Mouse (Mus musculus) midbrain, embryonic 14.5 days (tissue): ENCODE data around the gene Wwp2. TPM values are rescaled to one million over a fixed set of nuclear protein-coding genes. Genes with fewer than 3 reads are reported as not detected.
A peak's percentile ranks its signal among the peaks of the same experiment; 100 is the strongest.

Source experiments
- ATAC-seq: fragments of 200-750 bp; cut with Nextera tagmentation; 2 replicates; pipeline ENCODE4 v1.8.0; 2017; ENCODE audit warnings: moderate number of reproducible peaks, moderate library complexity; ENCODE audit not compliant: low FRiP score, low TSS enrichment
- DNase-seq: peaks from one replicate; pipeline ENCODE4 v3.0.0-alpha.2; 2015
- H3K27ac ChIP-seq: fragments of 300-500 bp; sonication (generic); replicated peaks from 2 replicates; pipeline ENCODE4 v1.5.1; 2014; ENCODE audit warnings: mild to moderate bottlenecking, low read depth, low read length, moderate library complexity
- H3K27me3 ChIP-seq: fragments of 300-500 bp; sonication (generic); 2 replicates; pipeline ENCODE4 v1.6.1; 2014; ENCODE audit warnings: low read length, control low read depth, mixed read lengths; ENCODE audit not compliant: control insufficient read depth, insufficient read depth
- H3K36me3 ChIP-seq: fragments of 300-500 bp; sonication (generic); 2 replicates; pipeline ENCODE4 v1.6.1; 2014; ENCODE audit warnings: low read length, control low read depth; ENCODE audit not compliant: control insufficient read depth, insufficient read depth
- H3K4me1 ChIP-seq: fragments of 300-500 bp; sonication (generic); 2 replicates; pipeline ENCODE4 v1.6.1; 2014; ENCODE audit warnings: mild to moderate bottlenecking, antibody characterized with exemption, low read length, control low read depth; ENCODE audit not compliant: control insufficient read depth, insufficient read depth
- H3K4me2 ChIP-seq: fragments of 300-500 bp; sonication (generic); 2 replicates; pipeline ENCODE4 v1.6.1; 2014; ENCODE audit warnings: mild to moderate bottlenecking, low read length, moderate library complexity
- H3K4me3 ChIP-seq: fragments of 300-500 bp; sonication (generic); replicated peaks from 2 replicates; pipeline ENCODE4 v1.5.1; 2014; ENCODE audit warnings: low read depth, low read length
- H3K9ac ChIP-seq: fragments of 300-500 bp; sonication (generic); replicated peaks from 2 replicates; pipeline ENCODE4 v1.6.1; 2014; ENCODE audit warnings: mild to moderate bottlenecking, low read length, moderate library complexity
- H3K9me3 ChIP-seq: fragments of 300-500 bp; sonication (generic); 2 replicates; pipeline ENCODE4 v1.6.1; 2016; ENCODE audit warnings: low read length, control low read depth, mixed read lengths; ENCODE audit not compliant: control insufficient read depth
- WGBS: fragments of 180-500 bp; shearing (Covaris S2); extraction: QIAGEN DNeasy Blood & Tissue Kit; methylation state at CpG from one replicate; pipeline ENCODE4 v1.1.7; 2014; 5-methylcytosine and 5-hydroxymethylcytosine counted together
- polyA plus RNA-seq: library from polyadenylated mRNA; unstranded; fragments of >200 nt; fragmentation: Nextera tagmentation; extraction: Ambion mirVana; gene quantifications from 2 replicates; pipeline ENCODE4 v1.2.1, GENCODE M21; 2014

Gene Wwp2
- polyA plus RNA-seq, 1 experiment from 2014 or later, result 50.5 TPM

GRCm38 (mm10) chr8:107417001-107417400 lies 19.2 kb upstream of the Wwp2 start:
- no peak overlapping the region for H3K27ac ChIP-seq
- WGBS, result 84% methylated on average over 12 of the region's 12 CpGs
- no peak for ATAC-seq

GRCm38 (mm10) chr8:107424176-107424575 lies 12.0 kb upstream of the Wwp2 start:
- Histone ChIP-seq H3K36me3 (peaks cover 27% of the 10 kb centered on the region), H3K27ac (0 out of 2 replicates have a peak overlapping the region, but pooled peaks have one; percentile 70), H3K4me3 (peak overlapping the region; percentile 81), H3K9me3 (no peaks in the 10 kb centered on the region), H3K9ac (peak overlapping the region; percentile 78), H3K4me2 (peak overlapping the region; percentile 66), H3K4me1 (peaks cover 11% of the 10 kb centered on the region), H3K27me3 (no peaks in the 10 kb centered on the region)
- 31% methylated on average over 9 of the region's 9 CpGs for WGBS
- no peak for ATAC-seq
- DNase-seq, result no peak

More at GRCm38 (mm10) chr8:107417001-107417400, 19.2 kb upstream of the Wwp2 start:
- no peak overlapping the region for H3K9ac ChIP-seq
- H3K4me3 ChIP-seq, result no peak overlapping the region
- H3K4me2 ChIP-seq, result no peak overlapping the region
- H3K36me3 ChIP-seq, result peaks cover 93% of the 10 kb centered on the region
- H3K9me3 ChIP-seq, result no peaks in the 10 kb centered on the region
- DNase-seq, result no peak
- H3K4me1 ChIP-seq, result no peaks in the 10 kb centered on the region
- no peaks in the 10 kb centered on the region for H3K27me3 ChIP-seq

- Histone ChIP-seq H3K4me2 (peak within 1 kb of the TSS; percentile 66), H3K4me1 (peaks cover 11% of the 10 kb centered on the region), H3K4me3 (peak within 1 kb of the TSS; percentile 81), H3K36me3 (peaks cover 22% of the 10 kb centered on the region), H3K9ac (peak within 1 kb of the TSS; percentile 78), H3K27ac (peak within 1 kb of the TSS; percentile 70), H3K9me3 (no peaks in the 10 kb centered on the region), H3K27me3 (no peaks in the 10 kb centered on the region)
- under 1% methylated on average over 50 of the region's 50 CpGs for WGBS
- ATAC-seq (peak; percentile 99), DNase-seq (peak; percentile 99)
These were observed 11.5 kb upstream of the Wwp2 start, which contains the start of gene Nob1 for GRCm38 (mm10) chr8:107424597-107425229. Nob1 (minus strand) TSS chr8:107425051.

- Histone ChIP-seq H3K4me2 (no peak overlapping the region), H3K9me3 (no peaks in the 10 kb centered on the region), H3K27ac (no peak overlapping the region), H3K36me3 (peaks cover 17% of the 10 kb centered on the region), H3K4me3 (no peak overlapping the region), H3K9ac (no peak overlapping the region), H3K4me1 (peaks cover 11% of the 10 kb centered on the region), H3K27me3 (no peaks in the 10 kb centered on the region)
- no peak for ATAC-seq
- 50% methylated on average over 8 of the region's 8 CpGs for WGBS
- DNase-seq, result no peak
These were observed 11.0 kb upstream of the Wwp2 start for GRCm38 (mm10) chr8:107425230-107425597.

GRCm38 (mm10) chr8:107430821-107431220 lies 5.3 kb upstream of the Wwp2 start:
- Histone ChIP-seq H3K4me2 (no peak overlapping the region), H3K36me3 (no peaks in the 10 kb centered on the region), H3K27me3 (no peaks in the 10 kb centered on the region), H3K4me1 (0 out of 2 replicates have a peak, but pooled peaks cover 5% of the 10 kb centered on the region), H3K4me3 (no peak overlapping the region), H3K9me3 (no peaks in the 10 kb centered on the region), H3K9ac (no peak overlapping the region), H3K27ac (no peak overlapping the region)
- 91% methylated on average over 8 of the region's 8 CpGs for WGBS
- no peak for DNase-seq
- no peak for ATAC-seq

- no peak overlapping the region for H3K27ac ChIP-seq
- no peak for ATAC-seq
- no peaks in the 10 kb centered on the region for H3K36me3 ChIP-seq
- peak overlapping the region; percentile 80; the same call in 1 of the 2 replicates for H3K9ac ChIP-seq
- peak overlapping the region; percentile 85 for H3K4me2 ChIP-seq
- peaks cover 11% of the 10 kb centered on the region; the same call in 1 of the 2 replicates for H3K4me1 ChIP-seq
- WGBS, result 28% methylated on average over 11 of the region's 11 CpGs
- no peaks in the 10 kb centered on the region for H3K9me3 ChIP-seq
- no peak for DNase-seq
- H3K27me3 ChIP-seq, result no peaks in the 10 kb centered on the region
- peak overlapping the region; percentile 76 for H3K4me3 ChIP-seq
These were observed 674 bp upstream of the Wwp2 start for GRCm38 (mm10) chr8:107435421-107435961.

- ATAC-seq (no peak), DNase-seq (no peak)
- no peaks in the 10 kb centered on the region for H3K36me3 ChIP-seq
- peak overlapping the region; percentile 80 for H3K9ac ChIP-seq
- H3K9me3 ChIP-seq, result no peaks in the 10 kb centered on the region
- H3K4me3 ChIP-seq, result peak overlapping the region; percentile 76
- WGBS, result 7% methylated on average over 16 of the region's 16 CpGs
- peak overlapping the region; percentile 85 for H3K4me2 ChIP-seq
- peak overlapping the region; percentile 89 for H3K27ac ChIP-seq
- H3K4me1 ChIP-seq, result peaks cover 11% of the 10 kb centered on the region; the same call in 1 of the 2 replicates
- no peaks in the 10 kb centered on the region for H3K27me3 ChIP-seq
These were observed 766 bp downstream of the Wwp2 start for GRCm38 (mm10) chr8:107436841-107437421.

GRCm38 (mm10) chr8:107437711-107438110 lies 1.5 kb downstream of the Wwp2 start:
- no peak overlapping the region for H3K4me2 ChIP-seq
- H3K4me1 ChIP-seq, result peaks cover 11% of the 10 kb centered on the region; the same call in 1 of the 2 replicates
- WGBS, result 74% methylated on average over 2 of the region's 2 CpGs
- no peaks in the 10 kb centered on the region for H3K9me3 ChIP-seq
- DNase-seq (no peak), ATAC-seq (no peak)
- no peak overlapping the region for H3K9ac ChIP-seq
- H3K36me3 ChIP-seq, result no peaks in the 10 kb centered on the region
- no peaks in the 10 kb centered on the region for H3K27me3 ChIP-seq
- no peak overlapping the region for H3K27ac ChIP-seq
- H3K4me3 ChIP-seq, result no peak overlapping the region
